Mouse (Mus musculus): Measurements from ENCODE around the gene Ppm1j.

- TF ChIP-seq POLR2A (IDR thresholded peaks at IDR 0.05; ENCODE audit: low read depth, low read length) (no peak), CTCF (IDR thresholded peaks at IDR 0.05; ENCODE audit: extremely low read depth, insufficient read length, insufficient replicate concordance, low read depth, low read length) (no peak)
Observed at GRCm38 (mm10) chr3:104805539-104805938, 24.7 kb downstream of the Ppm1j start.
